Mouse (Mus musculus) kidney, adult 2 months (tissue): ENCODE results near the gene Gm853.

Experiments used
- CTCF ChIP-seq: fragments of 200-500 bp; conservative IDR thresholded peaks from 2 replicates; pipeline ENCODE4 v1.5.1; 2011; ENCODE audit warnings: low read depth, mild to moderate bottlenecking, control low read depth, low read length, moderate library complexity, mixed read lengths; ENCODE audit not compliant: insufficient read depth, insufficient read length
- POLR2A ChIP-seq: fragments of 200-500 bp; IDR thresholded peaks from one replicate; pipeline ENCODE4 v1.6.1; 2011; ENCODE audit warnings: low read depth, low read length, control low read depth

DNA sequence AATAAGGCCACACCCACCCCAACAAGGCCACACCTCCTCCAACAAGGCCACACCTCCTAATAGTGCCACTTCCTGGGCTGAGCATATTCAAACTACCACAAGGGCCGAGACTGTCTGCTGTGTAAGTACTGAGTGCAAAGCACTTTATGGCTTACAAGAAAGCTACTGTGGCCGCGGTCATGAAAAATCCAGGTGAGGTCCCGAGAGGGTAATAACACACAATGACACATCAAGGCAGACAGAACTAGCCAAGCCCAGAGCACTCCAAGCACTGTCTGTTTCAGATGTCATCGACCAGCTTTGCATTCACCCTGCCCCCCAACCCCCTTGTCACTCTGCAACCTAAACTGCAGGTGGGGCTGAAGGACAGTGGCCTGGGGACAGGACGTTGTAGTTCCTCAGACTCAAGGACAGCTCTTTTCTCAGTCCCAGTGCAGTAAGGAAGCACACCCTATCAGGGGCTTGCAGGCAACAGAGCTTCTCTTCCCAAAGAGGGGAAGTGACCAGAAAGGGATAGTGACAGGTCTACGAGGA is 29.0 kb upstream of the Gm853 start:
- TF ChIP-seq CTCF (no peak), POLR2A (no peak)
